8 mouse cellular contexts compared by ENCODE assay signal in genomic region chr9:96630571-96631388, GRCm38 (mm10). TPM values are rescaled to one million over a fixed set of nuclear protein-coding genes. Genes with fewer than 3 reads are reported as not detected.
DNase-seq lines count a peak whose midpoint lies in the region; ATAC-seq and TF ChIP-seq lines count a peak whose summit lies in the region.

No protein-coding gene starts in this region.

- no peak for TF ChIP-seq CTCF in kidney, adult 2 months (conservative IDR thresholded peaks at IDR 0.05; ENCODE audit: insufficient read depth, insufficient read length, low read depth, low read length)
- TF ChIP-seq CTCF in testis, adult 2 months (IDR thresholded peaks at IDR 0.05; ENCODE audit: control insufficient read depth, insufficient read depth, insufficient replicate concordance, low read depth, low read length) = no peak

- H3K27me3 ChIP-seq in kidney, adult 2 months (replicated peaks; ENCODE audit: control insufficient read depth, insufficient read depth, low read length) = no peaks in the 10 kb centered on the region
- peaks cover 22% of the 10 kb centered on the region for H3K27me3 ChIP-seq in liver, embryonic 16.5 days (ENCODE audit: control insufficient read depth, insufficient read depth, low read depth, low read length)
- peaks cover 5% of the 10 kb centered on the region; the same call in 1 of the 2 replicates for H3K27me3 ChIP-seq in neural tube, embryonic 12.5 days (replicated peaks)
- no peaks in the 10 kb centered on the region for H3K27me3 ChIP-seq in testis, adult 2 months (ENCODE audit: control insufficient read depth, insufficient read depth, low read length)

- TF ChIP-seq POLR2A in kidney, adult 2 months (IDR thresholded peaks at IDR 0.05; ENCODE audit: low read depth, low read length) = no peak
- no peak for TF ChIP-seq POLR2A in testis, adult 2 months (IDR thresholded peaks at IDR 0.05; ENCODE audit: control insufficient read depth, low read depth, low read length)

- peak; percentile 71 for ATAC-seq in liver, embryonic 16.5 days (ENCODE audit: low read depth)
- peak; percentile 88 for ATAC-seq in neural tube, embryonic 12.5 days (ENCODE audit: low FRiP score, low read depth)

- peaks cover 21% of the 10 kb centered on the region for H3K4me1 ChIP-seq in kidney, adult 2 months (ENCODE audit: control insufficient read depth, insufficient read depth, low read length)
- peaks cover 18% of the 10 kb centered on the region for H3K4me1 ChIP-seq in liver, embryonic 16.5 days (ENCODE audit: control insufficient read depth, low read depth, low read length)
- peaks cover 5% of the 10 kb centered on the region; the same call in 1 of the 2 replicates for H3K4me1 ChIP-seq in neural tube, embryonic 12.5 days
- peaks cover 2% of the 10 kb centered on the region for H3K4me1 ChIP-seq in testis, adult 2 months (ENCODE audit: control insufficient read depth, insufficient read depth, low read length)

- H3K27ac ChIP-seq in kidney, adult 2 months (ENCODE audit: insufficient read depth, low read depth, low read length) = peak overlapping the region; percentile 76
- peak overlapping the region; percentile 73 for H3K27ac ChIP-seq in liver, embryonic 16.5 days (ENCODE audit: low read length)
- H3K27ac ChIP-seq in neural tube, embryonic 12.5 days = peak overlapping the region; percentile 96
- H3K27ac ChIP-seq in testis, adult 2 months (ENCODE audit: control insufficient read depth, insufficient read depth, low read depth, low read length) = peak overlapping the region; percentile 40

- peak; percentile 85 to 86 for DNase-seq in B cell, adult 2 months
- peak; percentile 81 for DNase-seq in adrenal gland, adult 2 months
- DNase-seq in embryo, embryonic 11.5 days (ENCODE audit: low read depth, low spot score) = peak; percentile 46
- DNase-seq in heart, adult 8-10 months (ENCODE audit: low spot score) = peak; percentile 26
- peak; percentile 66 for DNase-seq in kidney, adult 2 months

- peak overlapping the region; percentile 87 for H3K4me3 ChIP-seq in kidney, adult 2 months (ENCODE audit: insufficient read depth, low read depth, low read length)
- peak overlapping the region; percentile 79 for H3K4me3 ChIP-seq in liver, embryonic 16.5 days (ENCODE audit: low read depth, low read length)
- peak overlapping the region; percentile 76 for H3K4me3 ChIP-seq in neural tube, embryonic 12.5 days
- peak overlapping the region; percentile 84 for H3K4me3 ChIP-seq in testis, adult 2 months (ENCODE audit: control insufficient read depth, low read depth, low read length)

- no peaks in the 10 kb centered on the region for H3K9me3 ChIP-seq in liver, embryonic 16.5 days (replicated peaks; ENCODE audit: control insufficient read depth, low read length)
- no peaks in the 10 kb centered on the region for H3K9me3 ChIP-seq in neural tube, embryonic 12.5 days

- WGBS in kidney, adult 2 months = under 1% methylated on average over 72 of the region's 105 CpGs
- under 1% methylated on average over 67 of the region's 105 CpGs for WGBS in liver, embryonic 16.5 days (ENCODE audit: insufficient replicate concordance)
- under 1% methylated on average over 94 of the region's 105 CpGs for WGBS in neural tube, embryonic 12.5 days

- peak overlapping the region; percentile 93 for H3K4me2 ChIP-seq in liver, embryonic 16.5 days (ENCODE audit: low read depth, low read length)
- peak overlapping the region; percentile 82 for H3K4me2 ChIP-seq in neural tube, embryonic 12.5 days (replicated peaks)

- no peaks in the 10 kb centered on the region for H3K36me3 ChIP-seq in kidney, adult 2 months (ENCODE audit: control insufficient read depth, insufficient read depth, low read length)
- no peaks in the 10 kb centered on the region for H3K36me3 ChIP-seq in liver, embryonic 16.5 days (ENCODE audit: control insufficient read depth, insufficient read depth)
- no peaks in the 10 kb centered on the region for H3K36me3 ChIP-seq in neural tube, embryonic 12.5 days
- H3K36me3 ChIP-seq in testis, adult 2 months (ENCODE audit: control insufficient read depth, insufficient read depth, low read length) = no peaks in the 10 kb centered on the region

- peak overlapping the region; percentile 80 for H3K9ac ChIP-seq in liver, embryonic 16.5 days (ENCODE audit: low read depth, low read length)
- peak overlapping the region; percentile 91 for H3K9ac ChIP-seq in neural tube, embryonic 12.5 days

RNA-seq across cellular contexts. Expression of gene Rasa2, which starts 0.6 kb away (rescaled TPM):
- total RNA-seq in adrenal gland, adult 2 months (2021) = 10 to 100 TPM; 11.2 to 12.5 TPM
- 0.62 and 0.63 TPM in 2 replicates for polyA plus RNA-seq in adrenal gland, adult 2 months (2012; rRNA removed)
- total RNA-seq in heart, adult 8-10 months (2022) = 1 to 10 TPM; 4.6 to 6.4 (median 5.4) TPM
- 2.5 and 3.5 TPM in 2 replicates for polyA plus RNA-seq in kidney, adult 2 months (2012; rRNA removed)
- polyA plus RNA-seq in liver, embryonic 16.5 days (2015; fragmentation: Nextera tagmentation; extraction: Ambion mirVana) = 2.2 and 2.6 TPM in 2 replicates
- polyA plus RNA-seq in neural tube, embryonic 12.5 days (2016; fragmentation: Nextera tagmentation; extraction: Ambion mirVana) = 16.4 and 17.9 TPM in 2 replicates
- 1.8 TPM in 2 replicates for polyA plus RNA-seq in testis, adult 2 months (2012; rRNA removed)

Comparison
In these comparisons a context has a peak if more than half of its experiments do, and no peak if none do; other contexts are left out.
1. Peak in every context shown above with its lines: DNase-seq, ATAC-seq, H3K4me3 ChIP-seq and H3K27ac ChIP-seq.
2. DNase-seq: peak in every context shown above with its lines; median percentile 86 in B cell, adult 2 months; 81 in adrenal gland, adult 2 months; 66 in kidney, adult 2 months; 46 in embryo, embryonic 11.5 days; 26 in heart, adult 8-10 months.
3. H3K27ac ChIP-seq: peak in every context shown above with its lines; median percentile 96 in neural tube, embryonic 12.5 days; 76 in kidney, adult 2 months; 73 in liver, embryonic 16.5 days; 40 in testis, adult 2 months.